Mouse (Mus musculus) A20 (cell line): ENCODE measurements at regions not wholly inside any gene's neighbourhood (a gene's known extent, or its start where the extent isn't known, plus 50 kb on each side); places are given as distances from the start of the nearest gene placed in this dataset.

Experiments
- DNase-seq: peaks from one replicate; pipeline ENCODE4 v3.0.0-alpha.2; 2011; ENCODE audit warnings: low read depth, low spot score

- no peak for DNase-seq
Measured at GRCm38 (mm10) chr14:68973636-68974101, 320.4 kb downstream of the Synb start.

GRCm38 (mm10) chr14:68966758-68967157, 327.3 kb downstream of the Synb start:
- peak; percentile 86 for DNase-seq

- DNase-seq, result no peak
Measured at GRCm38 (mm10) chr14:68954577-68955460, 339.3 kb downstream of the Synb start.

- DNase-seq, result no peak
Measured at GRCm38 (mm10) chr14:68945906-68946305, 348.2 kb downstream of the Synb start.

GRCm38 (mm10) chr14:68945434-68945833, 348.7 kb downstream of the Synb start:
- DNase-seq, result no peak

- peak; percentile 78 for DNase-seq
Measured at GRCm38 (mm10) chr14:68941759-68942158, 352.3 kb downstream of the Synb start.

- DNase-seq, result peak; percentile 60
Measured at GRCm38 (mm10) chr14:68941132-68941690, 352.9 kb downstream of the Synb start.

GRCm38 (mm10) chr14:68935303-68935662, 358.8 kb downstream of the Synb start:
- no peak for DNase-seq

- DNase-seq, result no peak
Measured at GRCm38 (mm10) chr14:68934611-68935302, 359.3 kb downstream of the Synb start.

GRCm38 (mm10) chr14:68927814-68928213, 366.3 kb downstream of the Synb start:
- peak; percentile 94 for DNase-seq

- peak; percentile 67 for DNase-seq
Measured at GRCm38 (mm10) chr14:68923054-68923453, 371.0 kb downstream of the Synb start.

- peak; percentile 77 for DNase-seq
Measured at GRCm38 (mm10) chr14:68922035-68922434, 372.1 kb downstream of the Synb start.

GRCm38 (mm10) chr14:68918526-68919045, 375.5 kb downstream of the Synb start:
- peak; percentile 90 for DNase-seq

GRCm38 (mm10) chr14:68899921-68900320, 394.2 kb downstream of the Synb start:
- DNase-seq, result no peak

GRCm38 (mm10) chr14:68877171-68877570, 416.9 kb downstream of the Synb start:
- no peak for DNase-seq

- DNase-seq, result no peak
Measured at GRCm38 (mm10) chr14:68861071-68861470, 433.0 kb downstream of the Synb start.

GRCm38 (mm10) chr14:68857948-68858347, 436.2 kb downstream of the Synb start:
- DNase-seq, result no peak

- no peak for DNase-seq
Measured at GRCm38 (mm10) chr14:68848506-68848905, 445.6 kb downstream of the Synb start.

- no peak for DNase-seq
Measured at GRCm38 (mm10) chr14:68847609-68848008, 446.5 kb downstream of the Synb start.

GRCm38 (mm10) chr14:68820241-68820640, 473.9 kb downstream of the Synb start:
- no peak for DNase-seq

- no peak for DNase-seq
Measured at GRCm38 (mm10) chr14:68808976-68809375, 485.1 kb downstream of the Synb start.

- no peak for DNase-seq
Measured at GRCm38 (mm10) chr14:68807918-68808317, 486.2 kb downstream of the Synb start.
